Mouse (Mus musculus) activated CD4-positive, CD25-positive, alpha-beta regulatory T cell, adult 4 months (primary cell): ENCODE results near the gene Cisd1. TPM values are rescaled to one million over a fixed set of nuclear protein-coding genes. Genes with fewer than 3 reads are reported as not detected.
A peak's percentile ranks its signal among the peaks of the same experiment; 100 is the strongest.

Experiments used
- ATAC-seq: one replicate; pipeline ENCODE4 v1.8.0; 2017
- polyA plus RNA-seq, 2 experiments: library from polyadenylated mRNA; unstranded; fragments of 100-300 nt; shearing (Covaris generic); gene quantifications; one replicate each; pipeline ENCODE4 v1.2.1; 2017

Gene Cisd1
- polyA plus RNA-seq, 2 experiments from 2014 or later: 34.7 to 43.2 TPM

DNA sequence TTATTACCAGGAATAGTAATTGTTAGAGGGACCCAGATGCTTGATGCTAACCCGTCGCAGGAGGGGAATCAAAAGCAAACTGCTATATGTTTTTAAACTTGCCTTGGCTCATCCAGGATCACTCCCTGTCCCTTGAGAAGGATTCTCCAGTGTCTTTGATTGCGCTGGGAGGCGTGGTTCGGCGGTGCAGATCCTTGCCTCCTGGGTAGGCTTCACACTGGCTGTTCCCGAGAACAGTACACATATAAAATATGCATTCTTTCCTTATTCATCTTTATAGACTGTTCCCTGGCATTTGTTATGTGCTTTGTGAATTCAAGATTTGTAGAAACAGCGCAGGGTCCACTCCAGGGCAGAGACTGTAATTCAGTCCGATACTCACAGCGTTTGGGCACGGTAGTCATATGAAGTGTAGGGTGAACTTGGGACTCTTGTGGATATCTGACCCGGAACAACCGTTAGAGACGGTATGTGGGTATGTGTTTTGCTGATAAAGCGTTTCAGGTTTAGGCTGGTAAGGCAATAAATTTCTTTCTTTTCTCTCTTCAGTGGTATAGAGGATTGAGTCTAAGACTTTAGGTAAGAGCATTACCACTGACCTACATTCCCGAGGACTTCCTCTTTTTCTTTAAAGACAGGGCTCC, 4.0 kb upstream of the Cisd1 start:
- no peak for ATAC-seq

DNA sequence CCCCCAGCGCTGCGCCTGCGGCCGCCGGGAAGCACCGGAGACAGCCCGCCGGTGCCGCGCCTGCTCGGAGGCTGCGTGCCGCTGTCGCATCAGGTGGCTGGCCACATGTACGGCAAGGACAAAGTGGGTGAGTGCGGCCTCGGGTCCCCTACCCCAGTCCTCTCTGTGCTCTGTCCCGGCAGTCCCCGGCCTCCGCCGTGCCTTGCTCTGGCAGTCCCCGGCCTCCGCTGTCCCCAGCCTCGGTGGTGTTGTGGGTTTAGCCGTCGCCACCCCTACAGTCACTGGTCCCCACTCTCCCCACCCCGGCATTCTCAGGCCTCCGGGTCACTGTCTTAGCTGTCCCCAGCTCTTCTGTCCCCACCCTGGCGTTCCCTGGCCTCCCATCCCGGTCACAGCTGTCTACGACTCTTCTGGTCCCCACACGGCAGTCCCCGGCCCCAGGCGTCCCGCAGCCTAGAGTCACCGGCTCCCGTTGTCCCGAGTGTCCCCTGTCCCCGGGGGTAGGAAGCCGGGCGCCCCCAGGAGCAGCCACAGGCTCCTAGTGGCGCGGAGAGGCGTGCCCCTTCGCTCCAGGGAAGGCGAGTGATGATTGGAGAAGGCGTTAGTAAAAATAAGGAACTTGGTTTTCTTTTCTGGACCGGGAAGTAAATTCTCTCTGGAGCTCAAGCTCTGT, 3.3 kb upstream of the Cisd1 start:
- peak; percentile 5 for ATAC-seq

DNA sequence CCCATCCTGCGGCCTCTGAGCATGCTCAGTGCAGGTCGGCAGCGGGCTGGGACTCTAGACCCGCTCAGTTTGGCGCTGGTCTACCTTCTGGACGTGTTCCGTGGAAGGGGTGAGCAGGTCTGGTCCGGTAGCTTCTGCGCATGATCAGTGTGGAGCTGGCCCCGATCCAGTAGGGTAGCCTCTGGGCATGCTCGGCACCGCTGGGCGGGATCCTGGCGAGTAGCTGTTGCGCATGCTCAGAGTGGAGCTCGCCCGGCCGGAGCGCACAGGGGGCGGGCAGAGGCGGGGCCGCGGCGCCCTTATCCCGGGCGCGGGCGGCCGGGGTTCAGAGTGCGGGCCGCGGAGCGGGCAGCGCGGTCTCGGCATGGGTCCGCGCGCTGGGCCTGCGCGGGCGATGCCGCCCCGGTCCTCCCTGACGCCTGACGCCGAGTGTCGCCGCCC, 2.8 kb upstream of the Cisd1 start, which contains the start of gene Ipmk:
Gene Ipmk (plus strand): TSS at position 255 of the 441 bp plus-strand sequence.
- ATAC-seq: peak; percentile 63

DNA sequence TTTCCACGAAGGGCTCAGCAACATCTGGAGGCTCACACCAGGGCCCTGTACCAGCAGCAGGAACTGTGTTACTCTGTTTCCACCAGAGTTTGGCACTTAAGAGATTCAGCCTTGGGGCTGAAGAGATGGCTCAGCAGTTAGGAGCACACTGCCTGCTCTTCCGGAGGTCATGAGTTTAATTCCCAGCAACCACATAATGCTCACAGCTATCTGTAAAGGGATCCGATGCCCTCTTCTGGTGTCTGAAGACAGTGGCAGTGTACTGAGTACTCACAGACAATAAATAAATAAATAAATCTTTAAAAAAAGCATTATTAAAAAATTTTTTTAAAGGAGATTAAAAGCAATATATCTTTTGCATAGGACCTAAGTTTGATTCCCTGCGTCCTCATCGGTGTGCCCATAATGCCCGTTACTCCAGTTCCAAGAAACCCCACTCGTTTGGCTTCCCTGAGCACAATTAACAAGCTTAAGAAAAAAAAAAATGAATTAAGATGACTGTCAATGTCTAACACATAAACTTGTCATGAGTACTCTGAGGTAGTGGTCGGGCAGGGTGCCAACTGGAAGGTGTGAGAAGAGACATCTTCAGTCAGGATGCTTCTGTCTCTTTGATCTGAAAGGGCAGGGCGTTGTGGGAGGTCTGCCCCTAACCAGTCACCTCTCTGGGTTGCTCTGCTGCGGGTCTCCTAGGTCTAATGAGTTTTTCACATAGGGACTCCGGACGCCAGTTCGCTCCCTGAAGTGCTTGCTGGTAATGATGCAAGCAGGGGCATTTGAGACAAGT, 2.2 kb upstream of the Cisd1 start:
- ATAC-seq: peak; percentile 63

DNA sequence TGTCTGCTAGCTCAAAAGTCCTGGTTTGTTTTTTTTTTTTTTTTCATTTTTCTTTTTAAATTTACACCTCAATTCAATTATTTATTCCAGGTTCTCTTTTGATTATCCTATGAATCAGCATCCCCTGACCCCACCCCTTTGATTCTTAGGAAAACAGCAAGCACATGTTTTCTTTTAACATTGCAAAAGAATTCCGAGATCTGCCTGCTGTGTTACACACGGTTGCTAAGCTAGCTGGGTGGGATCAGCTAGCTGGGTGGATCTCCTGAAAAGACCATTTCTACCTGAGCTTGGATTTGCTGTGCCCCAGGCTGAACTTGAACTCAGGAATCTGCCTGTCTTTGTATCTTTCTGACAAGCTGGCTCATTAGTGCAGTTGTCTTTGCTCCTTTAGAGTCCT, 1.4 kb upstream of the Cisd1 start:
- ATAC-seq: no peak

DNA sequence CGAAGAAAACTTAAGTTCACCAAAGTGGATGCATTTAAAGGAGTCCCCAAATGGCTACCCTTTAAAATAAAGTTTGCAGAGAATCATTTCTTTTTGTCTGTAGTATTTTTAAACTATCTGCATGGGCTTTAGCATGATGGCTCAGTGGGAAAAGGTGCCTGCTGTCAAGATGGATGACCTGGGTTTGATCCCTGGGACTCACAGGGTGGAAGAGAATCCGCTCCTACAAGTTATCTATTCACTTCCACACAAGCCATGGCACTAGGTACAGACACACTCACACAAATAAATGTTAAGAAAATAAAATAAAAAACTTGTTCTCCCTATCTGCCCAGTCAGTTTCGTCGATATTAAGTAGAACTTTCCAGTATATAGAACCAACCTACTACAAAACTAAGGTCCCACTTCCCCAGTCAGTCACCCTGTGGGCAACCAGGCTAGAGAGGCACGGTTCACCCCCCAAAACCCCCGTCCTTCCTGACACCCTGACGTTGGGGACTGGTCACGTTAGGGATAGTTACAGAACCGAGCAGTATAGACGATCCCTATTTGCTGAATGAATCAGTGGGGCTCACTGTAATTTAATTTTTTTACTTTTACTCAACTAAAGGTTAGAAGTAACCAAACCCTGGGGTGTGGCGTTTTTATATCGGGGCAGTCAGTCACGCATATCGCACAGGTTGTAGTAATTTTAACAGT, 1.0 kb downstream of the Cisd1 start:
- no peak for ATAC-seq

DNA sequence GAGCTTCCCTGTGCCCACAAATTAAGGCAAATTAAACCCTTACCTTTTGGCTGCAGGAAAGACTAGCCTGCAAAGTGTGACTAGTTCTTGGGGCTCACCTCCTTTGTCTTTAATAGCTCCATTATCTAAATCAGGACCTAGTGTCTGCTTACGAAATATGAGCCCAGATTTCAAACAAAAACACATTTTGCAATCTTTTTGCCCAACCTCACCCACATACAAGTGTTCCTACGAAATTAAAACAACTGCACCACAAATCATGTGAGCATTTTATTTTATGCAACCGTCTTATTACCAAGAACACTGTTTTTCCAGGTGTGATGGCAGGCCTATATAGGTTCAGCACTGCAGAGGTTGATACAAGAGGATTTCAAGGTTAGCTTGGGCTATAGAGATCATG, 1.6 kb downstream of the Cisd1 start:
- ATAC-seq: no peak

DNA sequence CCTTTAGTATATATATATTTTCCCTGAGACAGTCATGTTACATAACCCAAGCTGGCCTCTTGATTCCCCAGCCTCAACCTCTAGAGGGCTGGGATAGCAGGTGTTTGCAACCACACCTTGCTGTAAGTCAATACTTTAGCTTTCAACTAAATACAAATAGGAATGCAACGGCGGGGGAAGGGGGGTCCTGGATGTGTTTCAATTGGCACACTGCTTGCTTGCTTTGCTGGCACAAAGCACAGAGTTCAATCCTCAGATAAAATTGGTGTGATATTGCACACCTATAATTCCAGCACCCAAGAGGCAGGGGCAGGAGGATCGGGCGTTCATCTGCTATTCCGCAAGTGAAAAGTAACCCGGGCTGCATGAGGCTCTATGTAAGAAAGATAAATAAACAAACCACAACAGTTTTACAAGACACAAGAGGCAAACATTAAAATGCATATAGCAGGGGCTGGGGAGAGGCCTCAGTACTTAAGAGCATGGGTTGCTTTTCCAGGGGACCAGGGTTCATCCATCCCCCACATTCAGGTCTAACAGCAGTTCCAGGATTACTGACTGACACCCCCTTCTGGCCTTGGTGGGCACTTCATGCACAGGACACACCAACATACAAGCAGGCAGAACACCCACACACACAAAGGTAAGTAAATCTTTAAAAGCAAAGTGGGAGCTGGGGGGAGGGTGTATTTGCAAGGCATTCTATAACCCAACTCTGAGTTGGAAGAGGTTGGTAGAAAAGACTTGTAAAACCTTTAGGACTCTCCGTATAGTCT, 2.5 kb downstream of the Cisd1 start:
- no peak for ATAC-seq

DNA sequence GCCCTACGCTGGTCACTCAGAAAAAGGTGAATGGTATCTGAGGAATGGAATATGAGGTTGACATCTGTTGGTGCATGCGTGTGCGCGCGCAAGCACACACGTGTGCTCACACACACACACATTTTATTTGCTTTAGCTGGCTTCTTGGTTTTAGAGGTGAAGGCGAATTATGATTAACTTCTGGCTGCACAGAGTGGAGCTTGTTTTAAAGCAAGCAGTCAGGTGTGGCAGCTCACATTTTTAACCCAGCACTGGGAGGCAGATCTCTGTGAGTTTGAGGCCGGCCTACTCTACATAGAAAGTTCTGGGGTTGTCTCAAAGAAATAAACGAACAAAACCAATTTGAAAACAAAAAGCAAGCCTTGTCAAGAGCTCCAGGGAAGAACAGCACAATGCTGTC, 3.5 kb downstream of the Cisd1 start:
- ATAC-seq: no peak

DNA sequence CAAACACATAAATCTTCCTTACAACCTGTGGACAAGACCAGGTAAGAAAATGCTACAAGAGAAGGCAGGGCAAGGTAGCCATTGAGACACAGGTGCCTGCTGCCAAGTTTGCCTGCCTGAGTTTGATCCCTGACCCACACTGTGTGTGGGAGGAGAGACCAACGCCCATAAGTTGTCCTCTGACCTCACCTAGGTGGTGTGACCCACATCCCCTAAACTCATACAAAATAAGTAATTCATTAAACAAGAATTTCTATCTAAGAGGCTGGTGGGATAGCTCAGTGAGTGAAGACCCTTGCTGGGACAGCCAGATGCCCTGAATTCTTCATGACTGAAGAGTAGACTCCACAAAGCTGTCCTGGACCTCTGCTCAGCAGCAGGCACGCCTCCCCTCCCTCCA, 4.6 kb downstream of the Cisd1 start:
- ATAC-seq: no peak

DNA sequence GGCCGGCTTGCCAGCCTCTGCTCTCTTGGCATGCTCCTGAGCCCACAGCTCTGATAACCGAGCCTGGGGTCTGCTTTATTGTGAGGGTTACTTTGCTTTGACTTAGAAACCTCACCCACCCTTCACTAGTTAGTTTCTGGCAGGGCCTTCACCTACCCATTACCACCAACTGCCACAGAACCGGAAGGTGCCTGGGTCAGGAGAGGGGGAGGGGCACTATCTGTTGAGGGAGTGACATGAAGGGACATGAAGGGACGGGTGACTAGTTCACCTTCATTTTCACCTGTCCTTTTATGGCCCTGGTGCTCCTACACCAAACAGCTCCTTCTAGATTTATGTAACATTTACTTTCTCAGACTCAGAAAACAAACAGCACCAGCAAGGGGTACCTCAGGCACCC, 5.3 kb downstream of the Cisd1 start:
- peak; percentile 45 for ATAC-seq

DNA sequence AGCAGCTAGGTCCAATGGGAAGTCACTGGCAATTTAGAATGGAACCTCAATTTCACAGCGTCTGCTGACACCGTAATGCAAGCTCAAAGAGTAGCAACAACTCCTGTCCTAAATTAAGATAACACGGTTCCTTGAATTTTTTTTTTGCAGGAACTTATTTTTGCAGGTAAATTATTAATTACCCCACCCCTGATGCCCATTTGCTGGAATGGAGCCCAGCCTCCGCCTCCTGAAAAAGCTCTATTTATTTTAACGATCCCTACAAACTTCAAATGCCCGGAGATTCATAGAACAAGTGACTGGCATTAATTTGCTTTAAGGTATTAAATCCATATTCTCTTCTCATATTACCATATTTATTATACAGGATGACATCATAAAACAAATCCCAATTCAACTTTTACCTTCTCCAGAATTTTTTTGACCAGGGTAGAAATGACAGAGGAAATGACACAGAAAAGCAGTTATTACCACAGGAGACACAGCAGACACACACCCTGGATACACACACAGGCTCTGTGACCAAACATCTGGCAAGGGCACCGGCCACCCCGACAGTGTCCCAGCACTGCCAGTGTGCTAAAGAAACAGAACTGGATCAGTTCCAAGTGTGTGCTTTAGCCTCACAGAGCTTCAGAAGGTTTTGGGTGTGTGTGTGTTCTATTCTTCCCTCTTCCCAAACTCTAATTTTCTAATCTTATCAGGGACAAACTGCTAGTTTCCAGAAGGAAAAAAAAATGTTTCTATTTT, 6.4 kb downstream of the Cisd1 start:
- no peak for ATAC-seq

DNA sequence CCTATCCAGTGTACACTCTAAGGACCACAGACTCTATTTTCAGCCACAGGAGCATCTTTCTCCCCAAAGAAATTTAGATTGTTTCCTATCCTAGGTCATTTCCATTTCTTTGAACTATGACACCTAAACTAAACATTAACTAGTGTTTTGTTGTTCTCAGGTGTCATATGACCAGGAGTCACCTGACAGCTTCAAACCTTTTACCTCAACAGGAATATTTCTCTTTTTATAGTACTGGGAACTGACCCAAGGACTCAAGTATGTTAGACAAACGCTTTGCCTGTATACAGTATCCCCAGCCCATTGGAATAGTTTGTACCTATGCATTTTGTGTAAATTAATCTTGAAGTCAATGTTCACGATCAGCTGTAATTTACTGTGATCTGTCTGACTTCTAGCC, 7.0 kb downstream of the Cisd1 start:
- ATAC-seq: no peak

DNA sequence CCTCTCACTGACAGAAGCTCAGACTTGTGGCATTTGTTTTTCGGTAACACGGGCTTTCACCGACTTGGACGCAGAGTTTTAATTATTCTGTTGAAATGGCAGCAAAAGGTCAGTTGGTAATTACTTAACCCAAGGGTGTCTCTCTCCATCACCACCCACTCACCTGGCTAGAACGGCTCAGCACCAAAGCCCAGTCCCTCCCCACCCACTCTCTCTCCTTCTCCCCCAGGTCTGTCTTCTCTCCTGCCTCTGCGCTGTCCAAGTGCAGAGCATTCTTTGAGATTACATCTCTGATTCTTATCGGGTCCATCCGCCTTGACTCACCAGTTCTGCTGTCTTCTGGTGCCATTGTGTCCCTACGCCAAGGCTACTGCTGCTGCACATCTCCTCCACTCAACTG, 11.9 kb downstream of the Cisd1 start:
- ATAC-seq: no peak

DNA sequence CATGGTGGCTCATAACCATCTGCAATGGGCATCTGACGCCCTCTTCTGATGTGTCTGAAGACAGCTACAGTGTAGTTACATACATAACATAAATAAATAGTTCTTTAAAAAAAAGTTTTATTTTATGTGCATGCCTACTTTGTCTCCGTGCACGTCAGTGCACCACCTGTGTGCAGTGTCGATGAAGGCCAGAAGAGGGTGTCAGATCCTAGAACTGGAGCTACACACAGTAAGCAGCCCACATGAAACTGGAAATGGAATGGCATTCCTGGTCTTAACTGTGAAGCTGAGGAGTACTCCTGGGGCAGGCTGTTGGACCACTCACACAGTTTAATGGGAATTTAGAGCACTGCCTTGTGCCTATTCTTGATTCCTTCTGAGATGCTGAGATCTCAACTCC, 12.4 kb downstream of the Cisd1 start:
- ATAC-seq: no peak

DNA sequence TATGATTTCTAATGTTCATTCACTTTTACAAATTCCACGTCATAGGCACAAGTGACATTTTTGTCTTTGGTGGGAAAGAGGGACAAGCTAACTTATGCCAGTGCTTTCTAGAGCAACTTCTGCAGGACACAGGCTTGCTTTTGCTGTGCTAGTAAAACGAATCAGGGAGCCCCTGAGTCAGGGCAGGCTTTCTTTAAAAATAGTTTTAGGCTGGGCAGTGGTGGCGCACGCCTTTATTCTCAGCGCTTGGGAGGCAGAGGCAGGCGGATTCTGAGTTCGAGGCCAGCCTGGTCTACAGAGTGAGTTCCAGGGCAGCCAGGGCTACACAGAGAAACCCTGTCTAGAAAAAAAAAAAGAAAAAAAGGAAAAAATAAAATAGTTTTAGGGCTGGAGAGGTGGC, 12.8 kb downstream of the Cisd1 start:
- no peak for ATAC-seq

DNA sequence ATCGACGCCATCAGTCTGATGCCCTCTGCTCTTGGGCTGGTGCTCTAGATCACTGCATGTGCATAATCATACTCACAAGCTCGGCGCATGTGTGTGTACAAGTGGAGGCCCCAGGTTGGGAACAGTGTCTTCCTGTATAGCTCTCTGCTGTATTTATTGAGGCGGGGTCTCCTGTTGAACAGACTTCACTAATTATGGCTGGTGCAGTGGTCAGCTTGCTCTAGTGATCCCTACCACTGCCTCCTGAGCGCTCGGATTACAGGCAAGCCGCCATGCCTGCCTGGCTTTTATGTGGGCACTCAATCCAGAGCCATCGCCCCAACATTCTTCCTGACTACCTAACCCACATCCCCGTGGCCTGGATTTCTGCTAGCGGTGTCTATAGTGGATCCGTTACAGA, 14.7 kb downstream of the Cisd1 start:
- ATAC-seq: no peak

DNA sequence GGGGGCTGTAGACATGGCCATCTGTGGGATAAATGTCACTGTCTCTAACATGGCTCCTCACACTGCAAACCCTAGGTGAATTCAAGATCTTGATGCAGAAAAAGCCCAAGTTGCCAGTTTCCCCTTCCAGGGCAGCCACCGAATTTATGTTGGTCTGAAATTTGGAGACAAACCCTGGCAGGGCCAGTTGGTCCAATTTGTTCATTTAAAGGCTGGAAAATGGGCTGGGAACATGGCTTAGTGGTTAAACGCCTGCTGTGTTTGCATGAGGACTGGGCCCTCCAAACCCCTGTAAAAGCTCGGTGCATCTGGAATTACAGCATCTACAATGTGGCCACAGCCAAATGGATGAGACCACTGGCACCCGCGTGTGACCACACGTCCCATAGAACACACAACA, 15.5 kb downstream of the Cisd1 start:
- no peak for ATAC-seq

DNA sequence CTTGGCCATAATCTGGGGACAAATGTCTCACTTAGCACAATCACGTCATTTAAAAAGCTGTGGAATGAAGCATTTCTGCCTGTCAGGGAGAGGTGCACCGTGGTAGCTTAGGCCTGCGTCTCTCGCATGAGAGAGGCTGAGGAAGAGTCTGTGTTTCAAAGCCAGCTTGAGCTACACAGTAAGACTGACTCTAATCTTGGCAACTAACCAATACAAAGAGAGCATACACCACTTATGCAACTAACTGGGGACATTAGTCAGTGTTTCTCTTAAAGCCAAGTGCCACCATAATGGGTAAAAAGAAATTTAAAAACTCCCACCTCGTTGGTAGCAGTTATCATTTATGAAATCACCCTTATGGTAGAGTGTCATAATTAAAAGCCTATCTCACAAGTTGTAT, 15.9 kb downstream of the Cisd1 start:
- no peak for ATAC-seq

DNA sequence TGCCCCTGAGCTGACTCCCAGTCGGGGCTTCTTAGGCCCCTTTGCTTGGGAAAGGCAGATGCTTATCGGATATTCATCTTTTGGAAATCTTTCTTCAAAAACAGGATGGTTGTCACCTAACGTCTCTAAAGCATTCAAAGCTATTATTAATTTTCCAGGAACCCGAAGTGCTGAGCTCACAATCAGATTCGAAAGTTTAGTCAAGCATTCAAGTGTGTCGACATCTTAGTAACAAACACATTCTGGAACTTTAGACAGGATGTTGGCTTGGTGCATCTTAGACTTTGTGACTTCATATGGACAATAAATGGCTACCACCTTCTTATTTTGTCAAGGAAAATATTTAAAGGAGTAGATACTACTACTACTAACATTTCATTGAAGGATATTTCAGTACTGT, 16.4 kb downstream of the Cisd1 start:
- ATAC-seq: no peak

DNA sequence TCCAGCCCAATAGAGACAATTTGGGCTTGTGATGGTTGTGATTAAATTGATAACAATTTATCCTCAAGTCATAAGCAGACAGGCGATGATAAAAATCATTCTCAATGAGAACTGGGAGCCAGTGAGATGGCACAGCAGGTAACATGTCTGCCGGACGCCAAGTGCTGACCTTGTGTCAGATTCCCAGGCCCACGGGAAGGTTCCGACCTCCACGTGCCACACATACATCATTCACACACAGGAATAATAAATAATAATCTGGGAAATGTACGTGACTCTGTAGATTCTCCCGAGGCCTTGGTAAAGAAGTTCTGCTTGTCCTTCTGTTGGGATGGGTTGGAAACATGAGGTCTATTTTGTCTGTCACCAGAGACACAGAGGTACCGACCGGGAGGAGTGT, 17.4 kb downstream of the Cisd1 start:
- ATAC-seq: no peak

DNA sequence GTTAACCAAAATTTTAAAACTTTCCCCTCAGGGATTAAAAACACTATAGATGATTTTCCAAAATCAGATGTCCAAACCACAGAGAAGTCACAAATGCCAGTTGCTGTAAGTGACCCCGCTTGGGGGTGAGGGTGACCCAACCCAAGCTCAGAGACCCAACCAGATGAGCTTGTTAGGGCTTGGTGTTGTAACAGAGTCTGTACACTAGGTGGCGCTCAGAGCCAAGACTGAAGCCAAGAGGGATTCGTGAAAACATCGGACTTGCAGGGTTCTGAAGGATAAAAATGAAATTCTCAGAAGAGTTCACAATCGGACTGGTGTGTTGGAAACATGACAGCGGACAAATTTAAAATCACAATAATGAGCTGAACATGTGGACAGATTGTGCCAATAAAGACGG, 18.0 kb downstream of the Cisd1 start:
- peak; percentile 79 for ATAC-seq
